Mouse (Mus musculus) CD4-positive, CD25-positive, alpha-beta regulatory T cell, adult 4 months (primary cell): ENCODE measurements around the gene Slc2a1. TPM values are rescaled to one million over a fixed set of nuclear protein-coding genes. Genes with fewer than 3 reads are reported as not detected.

ENCODE experiments used
- ATAC-seq: one replicate; pipeline ENCODE4 v1.8.0; 2017
- polyA plus RNA-seq, 2 experiments: library from polyadenylated mRNA; unstranded; fragments of 100-300 nt; shearing (Covaris generic); gene quantifications; one replicate each; pipeline ENCODE4 v1.2.1; 2017

Gene Slc2a1
- polyA plus RNA-seq, 2 experiments from 2014 or later, result 33.8 to 49.9 TPM

DNA sequence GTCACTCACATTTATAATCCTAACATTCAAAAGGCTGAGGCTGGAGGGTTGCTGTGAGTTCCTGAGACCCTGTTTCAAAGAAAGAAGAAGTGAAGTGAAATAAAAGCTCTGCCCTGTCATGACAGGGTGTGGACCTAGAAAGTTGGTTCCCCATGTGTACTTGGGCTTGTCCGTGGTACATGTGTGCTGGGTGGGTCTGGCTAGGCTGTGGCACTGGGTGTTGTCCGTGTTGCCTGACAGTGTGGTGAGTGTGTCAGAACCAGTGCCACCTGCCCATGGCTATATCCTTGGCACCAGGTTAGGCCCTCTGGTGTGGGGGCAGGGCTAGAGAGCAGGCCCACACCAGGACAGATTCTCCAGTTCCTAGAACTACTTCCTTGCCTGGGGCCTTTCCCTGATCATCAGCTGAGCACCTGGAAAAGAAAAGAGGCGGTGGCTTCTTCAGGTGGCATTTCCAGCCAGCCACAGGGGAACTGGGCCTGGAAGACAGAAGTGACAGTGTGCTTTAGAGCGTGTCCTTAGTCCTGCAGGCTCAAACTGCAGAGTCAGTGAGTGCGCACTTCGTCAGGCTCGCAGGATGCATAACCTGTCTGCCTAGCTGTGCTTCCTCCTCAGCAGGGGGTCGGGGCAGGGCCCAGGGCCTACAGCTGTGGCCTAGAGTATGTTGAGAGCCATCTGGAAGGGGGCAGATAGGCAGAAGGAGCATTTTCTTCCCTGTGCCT is 22.8 kb downstream of the Slc2a1 start:
- ATAC-seq, result no peak

DNA sequence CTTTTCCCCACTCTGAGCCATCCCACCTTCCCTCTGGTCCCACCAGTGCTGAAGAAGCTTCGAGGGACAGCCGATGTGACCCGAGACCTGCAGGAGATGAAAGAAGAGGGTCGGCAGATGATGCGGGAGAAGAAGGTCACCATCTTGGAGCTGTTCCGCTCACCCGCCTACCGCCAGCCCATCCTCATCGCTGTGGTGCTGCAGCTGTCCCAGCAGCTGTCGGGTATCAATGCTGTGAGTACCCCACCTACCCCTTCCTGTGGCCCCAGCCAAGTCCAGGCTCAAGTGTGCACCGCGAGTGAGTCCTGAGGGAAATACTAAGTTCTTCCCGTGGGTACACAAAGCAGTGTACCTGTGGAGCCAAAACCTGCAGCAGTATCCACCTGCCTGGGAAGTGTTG is 24.8 kb downstream of the Slc2a1 start:
- no peak for ATAC-seq

DNA sequence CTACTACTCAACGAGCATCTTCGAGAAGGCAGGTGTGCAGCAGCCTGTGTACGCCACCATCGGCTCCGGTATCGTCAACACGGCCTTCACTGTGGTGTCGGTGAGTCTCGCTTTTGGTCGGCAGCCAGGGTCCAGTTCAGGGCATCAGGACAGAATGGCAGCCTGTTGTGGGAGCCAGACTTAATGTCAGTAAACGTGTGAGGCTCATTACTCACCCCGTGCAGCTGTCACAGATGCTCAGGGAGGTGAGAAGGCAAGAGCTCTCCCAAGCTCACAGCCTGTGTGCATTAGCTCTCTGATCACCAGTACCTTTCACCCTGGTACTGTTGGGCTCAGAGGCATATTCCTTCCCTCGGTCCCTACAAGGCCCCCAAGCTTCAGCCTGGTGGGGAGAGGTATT is 25.3 kb downstream of the Slc2a1 start:
- ATAC-seq, result no peak

GRCm38 (mm10) chr4:119137313-119137712 is 28.8 kb downstream of the Slc2a1 start:
- ATAC-seq, result no peak

- no peak for ATAC-seq
Measured at GRCm38 (mm10) chr4:119138171-119138570, 29.7 kb downstream of the Slc2a1 start.

DNA sequence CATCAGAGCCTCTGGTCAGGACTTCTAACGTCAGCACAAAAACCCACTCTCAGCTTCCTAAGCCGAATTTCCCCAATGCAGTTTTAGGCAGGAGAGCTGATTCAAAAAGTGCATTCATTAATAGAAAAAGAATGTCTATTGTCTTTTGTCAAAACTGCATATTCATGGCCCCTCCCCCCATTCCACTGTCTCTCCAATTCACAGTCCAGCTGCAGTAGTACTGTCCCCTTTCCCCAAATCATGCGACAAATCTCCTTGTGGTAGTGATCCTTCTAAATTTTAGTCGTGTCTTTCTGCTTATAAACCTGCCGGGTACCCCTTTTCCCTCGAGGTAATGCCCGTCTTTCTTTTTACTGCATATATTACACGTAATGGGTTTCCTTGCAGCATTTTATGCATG is 30.3 kb downstream of the Slc2a1 start:
- no peak for ATAC-seq

GRCm38 (mm10) chr4:119140126-119140525 is 31.6 kb downstream of the Slc2a1 start:
- peak; percentile 79 for ATAC-seq

- ATAC-seq, result no peak
Measured at GRCm38 (mm10) chr4:119141191-119141590, 32.7 kb downstream of the Slc2a1 start.

- no peak for ATAC-seq
Measured at GRCm38 (mm10) chr4:119142230-119142871, 33.8 kb downstream of the Slc2a1 start.

- ATAC-seq, result no peak
Measured at GRCm38 (mm10) chr4:119146816-119147215, 38.3 kb downstream of the Slc2a1 start.

DNA sequence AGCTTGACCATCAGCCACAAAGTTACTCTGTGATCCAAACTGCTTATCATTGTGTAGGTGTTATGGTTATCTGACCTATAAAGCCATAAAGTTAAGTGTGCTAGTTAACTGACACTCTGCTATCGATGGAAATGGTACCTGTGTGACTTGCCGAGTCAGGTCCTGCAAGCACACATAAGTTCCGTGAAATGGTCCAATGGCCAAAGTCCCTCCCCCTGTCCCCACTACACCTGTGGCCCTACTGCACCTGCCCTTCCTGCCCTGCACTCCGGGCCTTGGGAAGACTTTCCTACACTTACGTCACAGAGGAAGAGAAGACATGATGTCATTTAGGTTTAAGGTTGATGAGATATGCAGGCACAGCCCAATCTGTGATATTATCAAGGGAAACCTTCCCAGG is 38.8 kb downstream of the Slc2a1 start:
- no peak for ATAC-seq

DNA sequence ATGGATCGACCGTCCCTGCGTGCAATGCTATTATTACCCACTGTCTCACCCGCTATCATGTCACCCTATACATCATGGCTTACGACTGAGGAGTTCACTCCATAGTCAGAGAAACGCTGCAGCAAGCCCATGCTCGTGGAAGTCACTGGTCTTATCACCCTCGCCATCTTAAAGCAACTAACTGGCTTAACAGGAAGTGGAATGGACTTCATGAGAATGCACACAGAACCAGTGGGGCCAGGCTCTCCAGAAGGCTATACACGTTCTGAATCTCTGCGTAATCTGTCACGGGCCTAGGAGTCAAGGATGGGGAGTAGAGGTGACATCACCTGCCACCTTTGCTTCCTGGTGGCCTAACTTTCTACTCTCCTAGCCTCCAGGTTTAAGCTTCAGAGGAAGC is 40.2 kb downstream of the Slc2a1 start:
- ATAC-seq, result no peak

- peak; percentile 68 for ATAC-seq
Measured at GRCm38 (mm10) chr4:119157186-119157585, 48.7 kb downstream of the Slc2a1 start.

- no peak for ATAC-seq
Measured at GRCm38 (mm10) chr4:119157891-119158290, 49.4 kb downstream of the Slc2a1 start.

DNA sequence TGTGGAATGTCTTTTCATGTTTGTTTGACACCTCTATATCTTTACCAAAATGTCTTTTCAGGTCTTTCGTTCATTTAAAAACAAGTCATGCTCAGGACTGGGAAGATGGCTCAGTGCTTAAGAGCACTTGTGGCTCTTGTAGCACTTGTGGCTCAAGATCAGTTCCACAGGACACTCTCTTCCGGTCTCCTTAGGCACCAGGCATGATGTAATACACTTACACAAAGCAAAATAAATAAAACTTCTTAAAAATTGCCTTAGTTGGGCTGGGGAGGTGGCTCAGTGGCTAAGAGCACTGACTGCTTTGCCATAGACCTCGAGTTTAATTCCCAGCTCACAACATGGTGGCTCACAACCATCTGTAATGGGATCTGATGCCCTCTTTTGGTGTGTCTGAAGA is 52.8 kb downstream of the Slc2a1 start:
- ATAC-seq, result no peak

DNA sequence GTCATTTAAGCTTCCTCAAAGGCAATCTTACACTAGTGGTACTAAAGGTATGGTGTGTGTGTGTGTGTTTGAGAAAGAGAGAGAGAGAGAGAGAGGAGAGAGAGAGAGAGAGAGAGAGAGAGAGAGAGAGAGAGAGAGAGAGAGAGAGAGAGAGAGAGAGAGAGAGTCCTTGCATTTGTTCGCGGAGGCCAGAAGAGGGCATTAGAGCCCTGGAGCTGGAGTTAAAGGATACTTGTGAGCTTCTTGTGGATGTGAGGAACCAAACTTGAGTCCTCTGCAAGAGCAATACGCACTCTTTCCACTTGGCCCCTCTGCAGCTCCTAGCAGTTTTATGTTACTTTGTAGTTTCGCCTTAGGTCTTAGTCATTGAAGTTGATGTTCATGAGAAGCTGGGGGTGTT is 54.5 kb downstream of the Slc2a1 start:
- no peak for ATAC-seq

DNA sequence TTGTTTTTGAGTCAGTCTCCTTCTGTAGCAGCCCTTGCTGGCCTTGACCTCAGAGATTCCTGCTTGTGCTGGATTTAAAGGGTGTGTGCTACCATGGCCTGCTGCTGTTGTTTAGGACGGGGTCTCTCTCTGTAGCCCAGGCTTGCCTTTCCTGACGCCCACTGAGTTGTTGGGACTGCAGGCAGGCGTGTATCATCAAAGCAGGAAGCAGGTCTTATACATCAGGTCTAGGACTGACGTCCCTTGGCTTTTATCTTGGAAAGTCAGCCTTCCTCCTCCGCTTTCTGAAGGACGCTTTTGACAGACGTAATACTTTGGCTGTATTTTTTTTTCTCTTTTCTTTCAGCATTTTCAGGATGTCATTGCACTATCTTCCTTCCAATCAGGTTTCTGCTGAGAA is 57.4 kb downstream of the Slc2a1 start:
- ATAC-seq, result no peak

DNA sequence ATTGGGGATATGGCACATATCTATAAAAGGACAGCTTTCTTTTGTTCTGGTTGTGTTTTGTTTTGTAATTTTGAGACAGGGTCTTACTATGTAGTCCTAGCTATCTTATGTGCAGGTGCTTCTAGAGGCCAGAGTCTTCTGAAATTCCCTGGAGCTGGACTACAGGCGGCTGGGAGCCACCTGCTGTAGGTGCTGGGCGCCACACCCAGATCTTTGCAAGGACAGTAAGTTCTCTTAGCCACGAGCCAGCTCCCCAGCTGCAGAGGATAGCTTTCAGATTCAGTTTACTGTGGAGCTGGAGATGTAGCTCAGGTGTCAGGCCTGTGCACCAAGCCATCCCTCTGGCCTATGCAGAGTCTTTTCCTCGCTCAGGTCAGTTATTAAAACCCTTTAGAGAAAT is 58.6 kb downstream of the Slc2a1 start:
- no peak for ATAC-seq

- peak; percentile 91 for ATAC-seq
Measured at GRCm38 (mm10) chr4:119167663-119168062, 59.2 kb downstream of the Slc2a1 start.

GRCm38 (mm10) chr4:119172919-119173650 is 64.6 kb downstream of the Slc2a1 start:
- no peak for ATAC-seq

DNA sequence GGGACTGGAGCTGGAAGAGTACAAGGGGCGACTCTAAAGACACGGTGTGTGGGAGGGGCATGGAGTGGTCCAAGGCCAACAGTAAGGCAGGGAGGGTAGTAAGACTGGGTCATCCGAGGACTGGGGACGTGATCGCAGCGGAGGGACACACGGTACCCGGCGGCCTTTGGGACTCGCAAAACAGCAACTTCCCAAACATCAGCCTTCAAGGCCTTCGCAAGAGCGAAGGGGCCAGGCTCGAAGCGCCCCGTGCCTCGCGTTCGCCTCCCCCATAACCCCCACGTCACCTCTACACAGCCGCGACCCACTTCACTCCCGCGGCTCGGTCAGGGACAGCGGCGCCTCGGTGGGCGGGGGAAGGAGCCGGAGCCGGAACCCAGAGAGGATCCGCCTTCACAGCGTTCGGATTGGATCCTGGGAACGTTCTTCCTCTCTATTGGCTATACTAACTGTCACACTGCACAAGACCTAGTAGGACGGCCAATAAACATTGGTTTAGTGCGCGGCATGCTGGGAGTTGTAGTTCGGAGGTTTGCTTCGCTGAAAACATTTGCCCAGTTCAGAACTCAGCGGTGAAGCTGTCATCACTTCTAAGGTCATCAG is 65.4 kb downstream of the Slc2a1 start, which contains the start of gene Zfp691:
Gene Zfp691 (minus strand): TSS at position 345 of the 603 bp plus-strand sequence.
- peak; percentile 100 for ATAC-seq

GRCm38 (mm10) chr4:119177702-119178101 is 69.2 kb downstream of the Slc2a1 start:
- ATAC-seq, result no peak

GRCm38 (mm10) chr4:119178331-119178730 is 69.8 kb downstream of the Slc2a1 start:
- no peak for ATAC-seq
